Mouse (Mus musculus) liver, embryonic 14.5 days (tissue): ENCODE measurements around the gene Rnf220.

Source experiments
- CTCF ChIP-seq: IDR thresholded peaks from 2 replicates; pipeline ENCODE4 v1.5.1; 2016; ENCODE audit warnings: antibody characterized with exemption, low read depth, control low read depth
- EP300 ChIP-seq: IDR thresholded peaks from 2 replicates; pipeline ENCODE4 v1.6.1; 2016; ENCODE audit warnings: antibody characterized with exemption, low read depth

- TF ChIP-seq EP300 = no peak
- TF ChIP-seq CTCF = no peak
These were observed 262.6 kb downstream of the Rnf220 start for GRCm38 (mm10) chr4:117234166-117234741.
